Mouse (Mus musculus): Measurements from ENCODE around the gene Fank1. TPM values are rescaled to one million over a fixed set of nuclear protein-coding genes. Genes with fewer than 3 reads are reported as not detected.

Gene Fank1
- total and polyA plus RNA-seq, 3 experiments, result 0.16 to 0.17 TPM; not detected in 1

GRCm38 (mm10) chr7:133792771-133793170, 16.1 kb downstream of the Fank1 start:
- no peak for DNase-seq (ENCODE audit: extremely low read depth)
- no peak overlapping the region for H3K4me2 ChIP-seq (ENCODE audit: insufficient read depth, low read depth, poor library complexity, severe bottlenecking)
- no peak for TF ChIP-seq ZKSCAN1 (IDR thresholded peaks at IDR 0.05; ENCODE audit: borderline replicate concordance, low read depth, low read length)
- dilution Hi-C loops (cut with MboI; ENCODE audit: extremely low pct_ligation_motif_present, extremely low pct_unique_long_range_greater_than_20kb, low sequenced_read_pairs) (no loop called here), in situ Hi-C loops (cut with MboI; ENCODE audit: low pct_ligation_motif_present, low pct_unique_long_range_greater_than_20kb, low sequenced_read_pairs) (no loop called here)
- H3K9ac ChIP-seq (ENCODE audit: insufficient read depth, low read depth), result no peak overlapping the region
- H3K79me2 ChIP-seq (replicated peaks; ENCODE audit: control insufficient read depth, extremely low read depth, insufficient read depth, poor library complexity, severe bottlenecking), result no peaks in the 10 kb centered on the region
- H3K4me1 ChIP-seq (ENCODE audit: control insufficient read depth in 1 of 2, insufficient read depth in 2 of 2), result peaks cover 8 to 34% of the 10 kb centered on the region in 2 experiments; a peak in 3 of 4 replicates
- H3K36me3 ChIP-seq (replicated peaks in 1 of 2; ENCODE audit: control insufficient read depth in 1 of 2, insufficient read depth in 1 of 2, low read length in 1 of 2), result no peaks in the 10 kb centered on the region
- H3K9me3 ChIP-seq (replicated peaks; ENCODE audit: low read length), result peaks cover 6% of the 10 kb centered on the region
- no peak overlapping the region for H3K4me3 ChIP-seq (replicated peaks in 1 of 3; ENCODE audit: low read depth in 2 of 3, low read length in 2 of 3, poor library complexity in 1 of 3)
- no peak overlapping the region for H3K27ac ChIP-seq (ENCODE audit: insufficient read depth, low read depth)
- H3K27me3 ChIP-seq (replicated peaks), result no peaks in the 10 kb centered on the region

- TF ChIP-seq ZNF384 (IDR thresholded peaks at IDR 0.05; ENCODE audit: low read depth, low read length), result peak; percentile 81
- no peak for TF ChIP-seq ZKSCAN1 (IDR thresholded peaks at IDR 0.05; ENCODE audit: borderline replicate concordance, low read depth, low read length)
- TF ChIP-seq ZC3H11A (IDR thresholded peaks at IDR 0.05; ENCODE audit: low read depth, low read length), result no peak
- peak; percentile 42; the same call in 1 of the 2 replicates for TF ChIP-seq ETS1 (conservative IDR thresholded peaks at IDR 0.05; ENCODE audit: low read depth, low read length)
- TF ChIP-seq USF1 (IDR thresholded peaks at IDR 0.05; ENCODE audit: low read depth, low read length), result no peak
- TF ChIP-seq IRF4 (IDR thresholded peaks at IDR 0.05; ENCODE audit: low read depth, low read length), result peak; percentile 34; the same call in 1 of the 2 replicates
- Histone ChIP-seq H3K4me1 (ENCODE audit: control insufficient read depth in 1 of 2, insufficient read depth in 2 of 2) (peaks cover 5 to 29% of the 10 kb centered on the region in 2 experiments; a peak in 3 of 4 replicates), H3K4me3 (replicated peaks in 1 of 3; ENCODE audit: low read depth in 2 of 3, low read length in 2 of 3, poor library complexity in 1 of 3) (no peak overlapping the region), H3K9me3 (replicated peaks; ENCODE audit: low read length) (peaks cover 6% of the 10 kb centered on the region), H3K36me3 (replicated peaks in 1 of 2; ENCODE audit: control insufficient read depth in 1 of 2, insufficient read depth in 1 of 2, low read length in 1 of 2) (no peaks in the 10 kb centered on the region), H3K79me2 (replicated peaks; ENCODE audit: control insufficient read depth, extremely low read depth, insufficient read depth, poor library complexity, severe bottlenecking) (no peaks in the 10 kb centered on the region), H3K4me2 (ENCODE audit: insufficient read depth, low read depth, poor library complexity, severe bottlenecking) (peak overlapping the region; percentile 5; the same call in 1 of the 2 replicates), H3K27me3 (replicated peaks) (no peaks in the 10 kb centered on the region), H3K9ac (ENCODE audit: insufficient read depth, low read depth) (no peak overlapping the region), H3K27ac (ENCODE audit: insufficient read depth, low read depth) (no peak overlapping the region)
- peak; percentile 69 for DNase-seq (ENCODE audit: extremely low read depth)
- in situ Hi-C loops (cut with MboI; ENCODE audit: low pct_ligation_motif_present, low pct_unique_long_range_greater_than_20kb, low sequenced_read_pairs) (no loop called here), dilution Hi-C loops (cut with MboI; ENCODE audit: extremely low pct_ligation_motif_present, extremely low pct_unique_long_range_greater_than_20kb, low sequenced_read_pairs) (no loop called here)
These were observed 16.8 kb downstream of the Fank1 start for GRCm38 (mm10) chr7:133793248-133794131.

GRCm38 (mm10) chr7:133794720-133795119, 18.1 kb downstream of the Fank1 start:
- Histone ChIP-seq H3K9ac (ENCODE audit: insufficient read depth, low read depth) (no peak overlapping the region), H3K9me3 (replicated peaks; ENCODE audit: low read length) (peaks cover under 1% of the 10 kb centered on the region), H3K4me2 (ENCODE audit: insufficient read depth, low read depth, poor library complexity, severe bottlenecking) (no peak overlapping the region), H3K27me3 (replicated peaks) (peaks cover 3% of the 10 kb centered on the region), H3K4me3 (replicated peaks in 1 of 3; ENCODE audit: low read depth in 2 of 3, low read length in 2 of 3, poor library complexity in 1 of 3) (no peak overlapping the region), H3K4me1 (ENCODE audit: control insufficient read depth in 1 of 2, insufficient read depth in 2 of 2) (peaks cover 5 to 28% of the 10 kb centered on the region in 2 experiments; a peak in 3 of 4 replicates), H3K36me3 (replicated peaks in 1 of 2; ENCODE audit: control insufficient read depth in 1 of 2, insufficient read depth in 1 of 2, low read length in 1 of 2) (no peaks in the 10 kb centered on the region), H3K79me2 (replicated peaks; ENCODE audit: control insufficient read depth, extremely low read depth, insufficient read depth, poor library complexity, severe bottlenecking) (no peaks in the 10 kb centered on the region), H3K27ac (ENCODE audit: insufficient read depth, low read depth) (no peak overlapping the region)
- in situ Hi-C loops (cut with MboI; ENCODE audit: low pct_ligation_motif_present, low pct_unique_long_range_greater_than_20kb, low sequenced_read_pairs) (no loop called here), dilution Hi-C loops (cut with MboI; ENCODE audit: extremely low pct_ligation_motif_present, extremely low pct_unique_long_range_greater_than_20kb, low sequenced_read_pairs) (no loop called here)
- TF ChIP-seq TCF12 (IDR thresholded peaks at IDR 0.05; ENCODE audit: low read depth, low read length) (no peak), TBP (conservative IDR thresholded peaks at IDR 0.05; ENCODE audit: low read depth, low read length) (no peak), ETS1 (conservative IDR thresholded peaks at IDR 0.05; ENCODE audit: low read depth, low read length) (no peak)
- no peak for DNase-seq (ENCODE audit: extremely low read depth)

Data from CH12.LX (cell line).